Mouse (Mus musculus) embryonic facial prominence, embryonic 13.5 days (tissue): ENCODE measurements at regions not wholly inside any gene's neighbourhood (a gene's known extent, or its start where the extent isn't known, plus 50 kb on each side); places are given as distances from the start of the nearest gene placed in this dataset.
A peak's percentile ranks its signal among the peaks of the same experiment; 100 is the strongest.

ENCODE experiments used
- ATAC-seq: fragments of 200-750 bp; cut with Nextera tagmentation; 2 replicates; pipeline ENCODE4 v1.8.0; 2017; ENCODE audit warnings: low read depth; ENCODE audit not compliant: insufficient number of reproducible peaks, insufficient read depth, low FRiP score, low TSS enrichment
- H3K27ac ChIP-seq: fragments of 300-500 bp; sonication (generic); 2 replicates; pipeline ENCODE4 v1.5.1; 2015; ENCODE audit warnings: moderate library complexity, mild to moderate bottlenecking, inconsistent platforms
- H3K27me3 ChIP-seq: fragments of 300-500 bp; sonication (generic); 2 replicates; pipeline ENCODE4 v1.6.1; 2015; ENCODE audit warnings: mild to moderate bottlenecking, inconsistent platforms
- H3K36me3 ChIP-seq: fragments of 300-500 bp; sonication (generic); 2 replicates; pipeline ENCODE4 v1.6.1; 2015; ENCODE audit warnings: mild to moderate bottlenecking, inconsistent platforms
- H3K4me1 ChIP-seq: fragments of 300-500 bp; sonication (generic); 2 replicates; pipeline ENCODE4 v1.6.1; 2015; ENCODE audit warnings: inconsistent platforms
- H3K4me2 ChIP-seq: fragments of 300-500 bp; sonication (generic); 2 replicates; pipeline ENCODE4 v1.6.1; 2015; ENCODE audit warnings: moderate library complexity, mild to moderate bottlenecking, inconsistent platforms
- H3K4me3 ChIP-seq: fragments of 300-500 bp; sonication (generic); 2 replicates; pipeline ENCODE4 v1.5.1; 2015; ENCODE audit warnings: mild to moderate bottlenecking, inconsistent platforms
- H3K9ac ChIP-seq: fragments of 300-500 bp; sonication (generic); 2 replicates; pipeline ENCODE4 v1.6.1; 2015; ENCODE audit warnings: mild to moderate bottlenecking, inconsistent platforms
- H3K9me3 ChIP-seq: fragments of 300-500 bp; sonication (generic); 2 replicates; pipeline ENCODE4 v1.6.1; 2016; ENCODE audit warnings: inconsistent platforms
- WGBS: fragments of 180-500 bp; shearing (Covaris S2); methylation state at CpG from one replicate; pipeline ENCODE4 v1.1.7; 2015; ENCODE audit warnings: mixed read lengths; 5-methylcytosine and 5-hydroxymethylcytosine counted together

DNA sequence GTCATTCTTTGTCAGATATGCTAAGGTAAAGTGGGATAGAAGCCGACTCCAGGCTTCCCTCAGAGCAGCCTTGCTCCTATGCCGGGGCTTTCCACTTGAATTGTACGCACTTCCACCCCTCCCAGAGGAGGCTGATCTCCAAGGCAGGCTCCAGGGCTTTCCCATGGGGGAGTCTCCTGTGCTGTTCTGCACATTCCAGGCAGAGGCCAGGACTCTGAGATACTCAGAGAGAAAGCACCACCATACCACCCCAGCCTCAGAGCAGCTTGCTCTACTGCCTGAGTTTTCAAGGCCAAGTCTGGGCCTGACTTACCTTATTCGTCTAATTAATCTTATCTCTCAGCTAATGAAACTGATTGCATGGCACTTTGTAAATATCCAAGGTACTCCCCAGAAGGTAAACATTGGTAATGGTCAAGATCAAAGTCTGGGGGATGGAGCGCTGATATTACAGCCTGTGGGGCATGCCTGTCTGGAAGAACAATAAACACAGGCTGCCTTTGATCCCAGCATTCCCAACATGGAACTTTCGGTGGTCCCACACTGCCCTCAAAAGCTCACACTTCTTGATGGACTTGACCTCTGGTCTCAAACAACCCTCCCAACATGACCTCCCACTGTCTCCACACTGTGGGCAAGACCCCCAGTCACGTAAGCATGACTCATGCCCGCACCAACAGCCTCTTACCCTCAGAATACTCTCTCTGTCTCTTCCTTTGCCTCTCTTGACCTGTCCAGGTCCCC lies 111.6 kb upstream of the Nfe2l3 start:
- H3K36me3 ChIP-seq: no peaks in the 10 kb centered on the region
- H3K27ac ChIP-seq: no peak overlapping the region
- no peaks in the 10 kb centered on the region for H3K9me3 ChIP-seq
- no peak for ATAC-seq
- no peaks in the 10 kb centered on the region for H3K27me3 ChIP-seq
- H3K4me2 ChIP-seq: no peak overlapping the region
- 0 out of 2 replicates have a peak overlapping the region, but pooled peaks have one; percentile 11 for H3K9ac ChIP-seq
- peaks cover 13% of the 10 kb centered on the region for H3K4me1 ChIP-seq
- no peak overlapping the region for H3K4me3 ChIP-seq
- WGBS: 56% methylated on average over 8 of the region's 8 CpGs

DNA sequence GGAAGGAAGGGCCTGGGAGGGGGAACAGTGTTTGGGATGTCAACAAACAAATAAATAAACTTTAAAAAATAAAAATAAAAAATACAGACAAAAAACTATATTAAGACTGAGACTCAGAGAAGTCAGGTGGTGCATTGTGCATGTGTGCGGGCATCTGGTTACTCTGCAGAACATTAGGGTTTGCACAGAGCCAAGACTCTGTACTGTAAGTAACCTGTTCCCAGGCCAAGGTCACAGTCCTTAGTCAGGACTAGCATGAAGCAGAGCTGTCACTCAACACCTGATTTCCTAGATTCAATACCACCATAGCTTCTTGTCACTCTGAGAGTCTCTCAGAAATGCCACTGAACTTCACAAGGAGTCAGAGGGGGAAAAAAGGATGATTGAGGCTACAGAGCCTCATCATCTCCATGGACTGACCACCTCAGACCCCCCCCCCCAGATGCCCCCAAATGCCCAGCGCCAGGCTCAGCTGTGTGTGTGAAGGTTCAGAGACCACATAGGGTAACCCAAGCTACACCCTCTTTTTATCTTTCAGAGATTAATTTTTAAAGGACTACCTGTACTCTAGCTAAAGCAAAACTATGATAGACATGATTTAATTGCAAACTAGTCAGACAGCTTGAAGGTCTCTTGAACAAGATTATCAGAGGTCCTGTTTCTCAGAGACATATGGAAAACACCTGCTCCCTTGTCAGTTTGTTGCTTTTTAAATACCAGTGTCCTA lies 106.2 kb upstream of the Nfe2l3 start:
- no peak for ATAC-seq
- Histone ChIP-seq H3K9me3 (no peaks in the 10 kb centered on the region), H3K36me3 (no peaks in the 10 kb centered on the region), H3K4me2 (no peak overlapping the region), H3K4me3 (no peak overlapping the region), H3K9ac (no peak overlapping the region), H3K27me3 (no peaks in the 10 kb centered on the region; the same call in 1 of the 2 replicates), H3K27ac (0 out of 2 replicates have a peak overlapping the region, but pooled peaks have one; percentile 11), H3K4me1 (peaks cover 21% of the 10 kb centered on the region)
- 91% methylated on average over 2 of the region's 2 CpGs for WGBS

DNA sequence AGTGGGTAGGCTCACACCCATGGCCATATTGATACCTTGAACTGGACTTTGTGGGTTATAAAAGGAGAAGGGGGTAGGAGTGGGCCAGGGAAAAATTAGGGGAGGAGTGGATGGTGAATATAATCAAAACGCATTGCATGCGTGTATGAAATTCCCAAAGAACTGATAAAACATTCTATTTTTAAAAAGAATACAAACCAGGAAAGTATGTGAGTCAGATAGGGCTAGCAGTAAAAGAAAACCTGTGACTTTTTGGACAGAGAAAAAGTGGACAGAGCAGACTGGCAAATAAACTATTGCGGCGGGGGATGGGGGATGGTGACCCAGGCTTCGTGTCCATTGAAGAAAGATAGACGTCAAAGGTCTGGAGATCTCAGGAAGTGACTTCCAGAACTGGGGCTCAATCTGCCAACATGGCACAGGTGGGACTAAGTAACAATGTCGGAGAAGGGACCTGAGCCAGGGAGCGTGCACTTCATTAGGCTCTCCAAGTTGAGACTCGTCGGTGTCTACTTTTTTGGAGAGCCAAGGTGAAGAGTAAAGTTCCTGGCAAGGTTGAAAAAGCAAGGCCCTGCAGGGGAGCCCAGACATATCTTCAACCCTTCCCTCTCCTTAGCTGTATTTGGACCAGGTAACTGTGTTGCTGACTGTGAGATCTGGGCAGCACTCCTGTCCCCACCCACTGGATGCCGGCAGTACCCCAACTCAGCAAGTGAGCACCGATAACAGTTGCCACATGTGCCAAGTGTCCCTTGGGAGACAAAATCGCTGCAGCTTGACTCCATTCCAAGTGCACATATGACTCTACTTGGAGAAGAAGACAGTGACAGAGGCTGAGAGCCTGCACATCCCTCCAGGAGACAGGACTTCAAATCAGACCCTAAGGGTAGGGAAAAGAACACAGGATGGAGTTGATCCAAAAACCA lies 103.1 kb upstream of the Nfe2l3 start:
- Histone ChIP-seq H3K27ac (no peak overlapping the region), H3K4me3 (no peak overlapping the region), H3K9ac (no peak overlapping the region), H3K9me3 (no peaks in the 10 kb centered on the region), H3K4me1 (peaks cover 48% of the 10 kb centered on the region), H3K36me3 (no peaks in the 10 kb centered on the region), H3K27me3 (no peaks in the 10 kb centered on the region; the same call in 1 of the 2 replicates), H3K4me2 (no peak overlapping the region)
- 71% methylated on average over 13 of the region's 13 CpGs for WGBS
- ATAC-seq: no peak

DNA sequence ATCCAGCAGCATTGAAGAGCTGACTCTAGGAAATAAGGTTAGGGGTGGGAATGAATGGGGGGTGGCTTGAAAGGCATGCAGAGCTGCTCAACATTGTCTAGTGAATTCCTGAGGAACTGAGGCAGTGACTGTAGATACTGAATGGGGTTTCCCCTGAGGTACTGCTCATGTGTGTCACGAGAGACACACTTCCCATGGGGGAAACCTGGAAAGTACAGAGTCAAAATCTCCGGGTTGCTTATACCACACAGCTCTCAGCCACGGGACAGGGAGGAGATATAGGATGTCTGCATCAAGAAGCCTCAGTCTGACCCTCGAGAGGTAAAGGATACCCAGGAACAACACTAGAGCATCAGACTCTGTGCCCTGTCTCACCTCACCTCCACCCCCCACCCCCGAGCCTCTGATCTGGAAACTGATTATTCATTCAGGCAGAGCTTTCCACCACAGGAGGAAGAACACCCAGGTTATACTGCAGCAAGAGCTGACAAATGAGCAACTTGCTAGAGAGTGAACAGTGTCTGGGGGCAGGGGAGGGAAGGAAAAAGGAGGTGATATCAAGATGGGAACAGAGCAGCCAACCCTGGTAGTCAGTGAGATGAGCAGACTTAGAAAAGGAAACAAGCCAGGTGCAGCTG lies 102.3 kb upstream of the Nfe2l3 start:
- peaks cover 54% of the 10 kb centered on the region for H3K4me1 ChIP-seq
- H3K27ac ChIP-seq: no peak overlapping the region
- WGBS: 60% methylated on average over 5 of the region's 5 CpGs
- H3K36me3 ChIP-seq: no peaks in the 10 kb centered on the region
- no peaks in the 10 kb centered on the region for H3K9me3 ChIP-seq
- ATAC-seq: no peak
- H3K4me3 ChIP-seq: no peak overlapping the region
- H3K27me3 ChIP-seq: no peaks in the 10 kb centered on the region; the same call in 1 of the 2 replicates
- H3K4me2 ChIP-seq: no peak overlapping the region
- H3K9ac ChIP-seq: no peak overlapping the region

DNA sequence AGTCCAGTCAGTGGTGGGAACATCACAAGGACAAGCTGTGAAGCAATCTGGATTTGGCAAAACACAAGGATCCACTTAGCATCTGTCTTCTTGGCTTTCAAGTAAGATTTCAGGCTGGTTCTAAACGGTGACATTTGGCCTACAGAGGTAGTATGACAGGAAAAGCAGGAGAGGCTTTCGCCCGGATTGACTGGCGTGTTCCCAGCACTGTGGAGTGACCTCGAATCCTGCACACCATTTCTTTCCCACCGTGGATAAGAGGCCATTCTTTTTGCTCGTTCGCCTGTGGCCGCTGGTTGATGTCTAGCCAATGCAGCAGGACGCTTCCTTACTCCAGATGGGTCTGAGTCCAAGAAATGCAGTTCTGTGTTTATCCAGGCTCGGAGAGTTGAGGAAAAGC lies 99.6 kb upstream of the Nfe2l3 start:
- 34% methylated on average over 11 of the region's 11 CpGs for WGBS
- no peaks in the 10 kb centered on the region; the same call in 1 of the 2 replicates for H3K27me3 ChIP-seq
- no peak overlapping the region for H3K9ac ChIP-seq
- peak overlapping the region; percentile 24 for H3K4me2 ChIP-seq
- no peak overlapping the region for H3K4me3 ChIP-seq
- no peaks in the 10 kb centered on the region for H3K9me3 ChIP-seq
- peaks cover 69% of the 10 kb centered on the region for H3K4me1 ChIP-seq
- no peak for ATAC-seq
- H3K27ac ChIP-seq: peak overlapping the region; percentile 96
- no peaks in the 10 kb centered on the region for H3K36me3 ChIP-seq

DNA sequence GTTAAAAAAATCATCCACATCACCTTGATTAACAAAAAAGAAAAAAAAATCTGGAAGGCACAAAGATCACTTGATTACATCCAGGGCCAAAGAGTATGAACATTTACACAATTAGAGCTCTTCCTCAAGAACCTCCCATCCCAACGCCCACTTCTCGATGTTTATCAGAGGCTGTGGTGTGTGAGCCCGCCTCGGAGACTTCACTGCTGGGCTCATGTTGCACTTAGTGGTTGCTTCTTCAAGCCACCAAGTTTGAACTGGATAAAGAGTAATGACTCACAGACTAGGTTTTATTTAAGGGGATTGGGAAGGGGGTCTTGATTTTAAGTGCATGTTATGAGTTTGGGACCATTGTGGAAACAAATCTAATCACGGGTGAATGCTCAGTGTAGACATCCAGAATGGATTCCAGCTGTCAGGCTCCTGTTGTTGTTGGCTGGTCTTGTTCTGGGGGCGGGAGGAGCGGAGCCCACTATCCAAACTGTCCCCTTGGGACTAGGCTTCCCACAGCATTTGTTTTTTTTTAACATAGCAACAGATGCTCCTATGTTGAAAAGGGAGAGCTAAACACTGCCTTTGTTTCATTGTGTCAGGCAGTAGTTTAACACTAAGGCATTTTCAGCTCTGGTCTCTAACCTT lies 98.6 kb upstream of the Nfe2l3 start:
- Histone ChIP-seq H3K4me3 (no peak overlapping the region), H3K27me3 (no peaks in the 10 kb centered on the region; the same call in 1 of the 2 replicates), H3K4me2 (peak overlapping the region; percentile 27), H3K27ac (peak overlapping the region; percentile 96), H3K9me3 (no peaks in the 10 kb centered on the region), H3K36me3 (no peaks in the 10 kb centered on the region), H3K4me1 (peaks cover 78% of the 10 kb centered on the region), H3K9ac (peak overlapping the region; percentile 21; the same call in 1 of the 2 replicates)
- ATAC-seq: peak; percentile 75
- 15% methylated on average over 7 of the region's 7 CpGs for WGBS

DNA sequence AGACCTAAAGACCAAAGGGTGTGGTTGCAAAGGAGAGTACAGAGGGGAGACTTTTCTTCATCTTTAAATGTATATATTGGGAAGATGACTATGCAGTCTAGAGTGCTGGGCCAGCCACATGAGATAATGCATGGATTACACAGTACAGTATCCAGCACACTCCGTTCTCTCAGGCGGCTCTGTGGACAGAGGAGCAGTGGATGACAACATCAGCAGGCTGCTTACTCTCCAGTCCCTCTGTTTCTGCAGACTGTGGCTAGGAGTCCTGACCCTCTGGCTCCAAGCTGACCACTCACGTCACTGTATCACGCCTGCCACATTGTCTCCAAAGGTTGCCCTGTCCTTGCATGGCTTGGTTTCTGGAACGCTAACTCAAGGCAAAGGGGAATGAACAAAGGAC lies 97.2 kb upstream of the Nfe2l3 start:
- Histone ChIP-seq H3K27ac (peak overlapping the region; percentile 96), H3K36me3 (no peaks in the 10 kb centered on the region), H3K27me3 (no peaks in the 10 kb centered on the region; the same call in 1 of the 2 replicates), H3K4me1 (peaks cover 78% of the 10 kb centered on the region), H3K9me3 (no peaks in the 10 kb centered on the region), H3K4me2 (no peak overlapping the region), H3K9ac (no peak overlapping the region), H3K4me3 (no peak overlapping the region)
- WGBS: 85% methylated on average over 5 of the region's 5 CpGs
- no peak for ATAC-seq

DNA sequence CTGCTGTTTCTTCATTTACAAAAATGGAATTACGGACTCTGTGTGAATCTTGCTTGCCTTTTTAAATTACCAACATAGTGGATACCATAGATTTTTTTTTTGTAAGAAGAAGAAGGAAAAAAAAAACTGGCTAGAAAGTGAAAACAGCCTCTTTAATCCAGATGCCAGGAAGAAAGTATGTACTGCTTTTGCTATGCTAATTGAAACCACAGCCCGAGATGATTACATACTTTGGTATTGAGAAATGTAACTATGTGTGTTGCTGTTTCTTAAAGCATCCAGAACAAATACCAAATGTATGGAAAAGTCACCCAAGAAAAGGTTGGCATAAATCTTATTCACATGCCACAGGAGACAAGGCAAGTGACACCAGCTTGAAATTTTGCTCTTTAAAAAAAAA lies 93.2 kb upstream of the Nfe2l3 start:
- WGBS: 30% methylated on average over 2 of the region's 2 CpGs
- ATAC-seq: no peak

DNA sequence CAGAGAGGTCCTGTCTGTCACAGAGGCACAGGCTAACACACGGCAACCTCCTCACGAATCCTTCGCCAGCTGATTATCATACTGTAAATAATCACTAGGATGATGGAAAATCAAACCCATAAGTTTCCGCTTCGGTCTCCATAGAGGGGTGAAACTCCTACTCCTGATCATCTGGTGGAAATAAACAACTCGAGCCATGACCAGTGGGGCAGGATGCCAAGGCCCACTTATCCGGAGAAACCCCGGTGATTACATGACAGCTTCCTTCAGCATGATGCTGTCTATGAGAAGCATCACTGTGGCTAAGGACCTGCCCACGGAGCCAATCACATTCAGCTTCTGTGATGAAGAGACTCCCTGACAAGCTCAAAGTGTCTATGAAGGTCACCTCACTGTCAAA lies 84.7 kb upstream of the Nfe2l3 start:
- H3K9me3 ChIP-seq: no peaks in the 10 kb centered on the region
- no peak for ATAC-seq
- H3K4me3 ChIP-seq: no peak overlapping the region
- H3K36me3 ChIP-seq: no peaks in the 10 kb centered on the region
- no peak overlapping the region for H3K9ac ChIP-seq
- H3K4me2 ChIP-seq: no peak overlapping the region
- H3K27me3 ChIP-seq: no peaks in the 10 kb centered on the region
- WGBS: 39% methylated on average over 9 of the region's 9 CpGs
- peaks cover 18% of the 10 kb centered on the region for H3K4me1 ChIP-seq
- H3K27ac ChIP-seq: 0 out of 2 replicates have a peak overlapping the region, but pooled peaks have one; percentile 23

More for the DNA sequence above, 93.2 kb upstream of the Nfe2l3 start:
- Histone ChIP-seq H3K27me3 (no peaks in the 10 kb centered on the region), H3K36me3 (no peaks in the 10 kb centered on the region), H3K9ac (no peak overlapping the region), H3K9me3 (no peaks in the 10 kb centered on the region), H3K4me1 (peaks cover 58% of the 10 kb centered on the region), H3K4me2 (no peak overlapping the region), H3K27ac (peak overlapping the region; percentile 90; the same call in 1 of the 2 replicates), H3K4me3 (no peak overlapping the region)

DNA sequence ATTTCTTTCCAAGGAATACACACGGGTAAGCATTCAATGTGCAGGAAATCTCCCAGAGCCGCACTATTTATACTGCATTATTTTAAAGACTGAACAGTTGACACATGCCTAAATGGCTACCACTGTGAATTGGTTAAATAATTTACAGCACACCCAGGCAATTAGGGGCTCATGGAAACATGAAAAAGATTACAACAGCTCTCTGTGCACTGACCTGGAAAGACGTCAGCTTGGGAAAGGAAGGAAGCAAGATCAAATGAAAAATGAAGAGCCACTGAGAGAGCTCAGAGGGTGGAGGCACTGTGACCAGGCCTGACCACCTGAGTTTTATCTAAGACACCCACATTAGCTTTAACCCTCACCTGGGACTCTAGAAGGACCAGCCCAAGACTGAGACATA lies 82.7 kb upstream of the Nfe2l3 start:
- H3K4me3 ChIP-seq: no peak overlapping the region
- WGBS: 62% methylated on average over 3 of the region's 3 CpGs
- H3K9ac ChIP-seq: no peak overlapping the region
- no peaks in the 10 kb centered on the region for H3K36me3 ChIP-seq
- no peak for ATAC-seq
- H3K27ac ChIP-seq: no peak overlapping the region
- H3K9me3 ChIP-seq: no peaks in the 10 kb centered on the region
- H3K4me1 ChIP-seq: peaks cover 13% of the 10 kb centered on the region
- H3K4me2 ChIP-seq: no peak overlapping the region
- H3K27me3 ChIP-seq: no peaks in the 10 kb centered on the region
